Mouse (Mus musculus) layer of hippocampus, adult 8-10 months (tissue): Measurements from ENCODE around the gene Mindy1. TPM values are rescaled to one million over a fixed set of nuclear protein-coding genes. Genes with fewer than 3 reads are reported as not detected.
"Not testable (repeated sequence)": the region's sequence is repeated elsewhere in the genome, so short reads cannot be mapped to it uniquely, and the experiment has no call there.

Experiments used
- DNase-seq, 2 experiments: peaks; one replicate each; pipeline ENCODE4 v3.0.0; 2022; ENCODE audit warnings: low spot score in 2 of 2
- total RNA-seq, 4 experiments: library from RNA; stranded (reverse); gene quantifications; 2 replicates each; pipeline ENCODE4 v1.2.4; 2022

The Mindy1 gene
- total RNA-seq, 4 experiments from 2014 or later, result 20.7 to 28.4 (median 23.9) TPM

DNA sequence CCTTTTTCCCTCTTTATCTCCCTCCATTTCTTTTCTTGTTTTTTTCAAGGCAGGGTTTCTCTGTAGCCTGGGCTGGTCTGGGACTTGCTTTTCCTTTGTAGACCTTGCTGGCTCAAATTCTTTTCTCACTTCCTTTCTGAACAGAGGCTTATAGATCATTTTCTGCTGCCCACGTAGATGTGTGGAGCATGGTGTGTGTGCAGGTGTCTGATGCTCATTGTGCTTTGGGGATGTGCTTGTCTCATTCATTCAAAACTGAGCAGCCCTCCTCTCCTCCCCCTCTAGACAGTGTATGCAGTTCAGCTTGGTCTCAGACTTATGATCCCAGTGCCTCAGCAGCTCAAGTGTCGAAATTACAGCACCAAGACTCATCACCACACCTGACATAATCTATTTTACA is 38.0 kb downstream of the Mindy1 start:
- DNase-seq, result no peak

DNA sequence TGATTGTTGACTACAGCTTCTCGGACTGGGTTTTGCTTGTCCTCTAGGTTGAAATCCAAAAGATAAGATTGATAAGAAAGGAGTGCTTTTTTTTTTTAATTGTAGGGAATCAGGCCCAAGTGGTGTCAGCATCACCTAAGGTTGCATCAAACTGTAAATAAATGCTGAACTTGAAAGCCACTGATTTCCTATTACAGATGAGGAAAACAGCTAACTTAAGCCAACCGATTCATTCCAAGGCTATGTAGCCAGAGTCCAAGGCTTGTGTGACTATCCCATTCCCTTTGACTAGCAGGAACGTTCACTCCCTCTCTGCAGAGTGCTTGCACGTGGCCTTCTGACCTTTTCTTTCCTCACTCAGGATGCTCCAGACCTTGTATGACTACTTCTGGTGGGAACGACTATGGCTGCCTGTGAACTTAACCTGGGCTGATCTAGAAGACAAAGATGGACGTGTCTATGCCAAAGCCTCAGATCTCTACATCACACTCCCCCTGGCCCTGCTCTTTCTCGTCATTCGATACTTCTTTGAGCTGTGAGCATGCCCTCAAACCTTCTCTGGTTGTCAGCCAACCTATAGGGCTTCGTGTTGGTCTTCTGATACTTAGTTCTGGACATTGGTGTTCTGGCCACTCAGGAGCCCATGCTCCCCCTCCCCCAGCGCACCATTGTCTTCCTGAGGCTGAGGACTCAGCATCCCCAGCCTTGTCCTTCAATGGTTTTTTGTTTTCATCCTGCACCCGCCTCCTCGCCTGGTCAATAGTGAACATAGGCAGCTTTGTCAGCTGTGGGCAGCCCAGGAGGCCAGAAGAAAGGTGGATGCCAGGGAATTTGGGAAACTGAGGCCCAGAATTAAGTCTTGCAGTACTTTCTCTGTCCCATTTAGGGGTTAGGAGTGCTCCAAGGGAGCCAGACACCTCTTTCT is 38.8 kb downstream of the Mindy1 start:
- DNase-seq, result peak; percentile 38 to 52

DNA sequence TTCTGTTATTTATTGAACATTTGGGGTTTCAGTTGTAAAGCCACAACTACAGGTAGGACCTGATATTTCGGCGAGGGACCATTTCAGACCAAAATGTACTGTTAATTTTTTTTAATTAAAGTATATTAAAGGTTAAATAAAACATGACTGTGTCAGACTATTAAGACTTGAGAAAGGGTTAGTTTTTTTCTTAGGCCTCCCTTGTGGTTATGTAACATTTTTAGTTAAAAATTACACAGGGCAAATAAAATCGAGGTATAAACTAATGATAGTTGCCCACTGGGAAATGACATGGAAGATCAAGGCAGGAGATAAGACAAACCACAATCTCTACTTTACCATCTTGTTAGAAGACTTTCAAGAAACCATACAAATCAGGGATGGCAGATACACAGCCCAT is 42.3 kb downstream of the Mindy1 start:
- DNase-seq, result no peak

DNA sequence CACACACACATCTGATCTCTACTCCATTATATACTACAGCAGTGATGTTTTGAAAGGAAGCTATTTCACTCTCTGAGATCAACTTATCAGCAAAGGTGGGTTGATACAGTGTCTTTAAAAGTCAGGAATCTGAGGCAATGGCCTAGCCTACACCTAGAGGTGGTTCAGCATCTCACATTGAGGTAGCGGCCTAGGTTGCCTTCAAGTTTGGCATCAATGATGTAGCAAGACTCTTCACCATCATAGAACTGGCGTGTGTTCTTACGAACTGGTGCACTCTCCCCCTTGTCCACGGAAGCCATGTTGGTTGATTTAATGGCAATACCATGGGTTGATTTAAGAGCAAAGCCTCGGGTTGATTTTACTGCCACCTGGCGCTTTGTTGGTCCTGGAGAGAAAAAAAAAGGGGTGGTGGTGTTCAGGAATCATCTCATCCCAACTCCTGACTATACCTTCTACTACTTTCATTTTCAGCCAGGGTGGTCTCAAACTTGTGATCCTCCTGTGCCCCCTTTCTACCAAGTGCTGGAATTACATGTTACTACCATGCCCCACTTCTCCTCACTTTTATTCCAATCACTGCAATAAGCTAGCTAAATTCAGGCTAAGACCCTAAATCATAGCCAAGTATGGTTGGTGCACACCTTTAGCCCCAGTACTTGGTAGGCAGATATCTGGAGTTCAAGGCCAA is 43.5 kb downstream of the Mindy1 start:
- DNase-seq, result no peak

DNA sequence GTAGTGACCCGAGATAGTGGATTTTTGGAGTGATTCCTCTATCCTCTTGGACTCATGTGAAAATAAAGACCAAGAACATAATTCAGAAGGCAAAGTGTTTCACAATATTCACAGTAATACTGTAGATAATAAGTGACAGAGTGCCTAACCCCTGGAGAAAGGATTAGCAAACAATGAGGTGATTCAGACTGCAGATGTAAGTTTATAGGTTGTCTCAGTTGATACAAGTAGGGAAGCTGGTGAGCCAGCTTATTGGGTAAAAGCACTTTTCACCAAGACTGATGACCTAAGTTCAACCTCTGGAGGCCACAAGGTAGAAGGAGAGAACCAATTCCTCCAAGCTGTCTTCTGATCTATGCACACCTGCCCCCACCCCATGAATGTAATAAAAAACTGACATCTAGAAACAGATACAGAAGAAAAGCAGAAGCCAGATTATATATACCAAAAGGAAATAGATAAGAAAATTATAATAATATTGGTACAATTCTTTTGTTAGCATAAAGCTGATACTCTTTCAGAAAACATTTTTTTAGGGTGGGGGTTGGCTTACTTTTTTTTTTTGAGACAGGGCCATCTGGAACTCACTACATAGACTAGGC is 47.8 kb downstream of the Mindy1 start:
- DNase-seq, result no peak

DNA sequence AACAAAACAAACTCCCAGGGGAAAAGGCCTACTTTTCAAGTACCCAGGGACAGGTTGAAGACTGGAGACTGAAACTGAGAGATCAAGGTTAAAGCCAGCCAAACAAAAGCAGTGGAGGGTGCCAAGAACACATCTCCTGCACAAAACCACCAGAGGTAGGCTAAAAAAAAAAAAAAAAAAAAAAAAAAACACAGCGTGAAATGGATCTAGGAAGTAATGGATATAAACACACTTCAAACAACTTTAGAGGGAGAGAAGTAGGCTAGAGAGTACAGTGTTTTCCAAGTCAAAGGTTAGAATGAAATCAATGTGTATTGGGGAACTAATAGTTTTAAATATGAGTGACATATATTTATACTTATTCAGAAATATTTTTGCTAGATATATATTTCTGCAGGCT is 50.4 kb downstream of the Mindy1 start:
- no peak for DNase-seq

DNA sequence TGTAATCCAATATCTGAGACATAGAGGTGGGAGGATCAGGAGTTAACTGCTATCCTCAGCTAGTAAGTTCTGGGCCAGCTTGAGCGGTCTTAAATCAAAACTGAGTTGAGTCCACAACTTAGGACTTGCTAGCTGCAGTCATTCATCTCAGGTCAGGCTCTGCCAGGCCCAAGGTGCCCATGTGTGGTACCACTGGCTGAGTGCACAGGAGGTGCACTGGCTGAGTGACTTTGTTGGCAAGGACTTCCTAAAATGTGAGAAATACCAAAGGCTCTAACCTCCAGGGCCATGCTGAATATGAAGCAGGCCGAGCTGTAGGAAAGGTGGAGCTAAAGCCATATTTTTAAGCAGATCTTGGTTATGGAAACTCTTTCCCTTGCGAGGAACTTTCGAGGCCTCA is 56.2 kb downstream of the Mindy1 start:
- DNase-seq, result no peak

DNA sequence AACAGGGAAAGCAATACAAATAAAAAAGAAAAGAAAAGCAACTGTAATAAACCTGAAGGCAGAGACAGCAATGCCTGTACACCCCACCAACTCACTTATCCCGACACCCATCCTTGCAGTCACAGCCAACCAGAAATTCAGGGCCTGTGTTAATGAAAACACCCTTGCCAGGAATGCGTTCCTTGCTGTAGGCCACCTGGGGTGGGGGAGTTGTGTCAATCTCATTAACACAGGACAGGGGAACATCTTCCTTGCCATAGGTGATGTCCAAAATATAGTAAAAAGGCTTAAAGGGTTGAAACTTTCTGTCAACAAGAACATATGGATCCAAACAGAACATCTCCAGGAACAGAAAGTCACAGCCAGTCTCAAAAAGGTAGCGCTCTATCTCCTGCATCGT is 57.1 kb downstream of the Mindy1 start:
- DNase-seq, result no peak

DNA sequence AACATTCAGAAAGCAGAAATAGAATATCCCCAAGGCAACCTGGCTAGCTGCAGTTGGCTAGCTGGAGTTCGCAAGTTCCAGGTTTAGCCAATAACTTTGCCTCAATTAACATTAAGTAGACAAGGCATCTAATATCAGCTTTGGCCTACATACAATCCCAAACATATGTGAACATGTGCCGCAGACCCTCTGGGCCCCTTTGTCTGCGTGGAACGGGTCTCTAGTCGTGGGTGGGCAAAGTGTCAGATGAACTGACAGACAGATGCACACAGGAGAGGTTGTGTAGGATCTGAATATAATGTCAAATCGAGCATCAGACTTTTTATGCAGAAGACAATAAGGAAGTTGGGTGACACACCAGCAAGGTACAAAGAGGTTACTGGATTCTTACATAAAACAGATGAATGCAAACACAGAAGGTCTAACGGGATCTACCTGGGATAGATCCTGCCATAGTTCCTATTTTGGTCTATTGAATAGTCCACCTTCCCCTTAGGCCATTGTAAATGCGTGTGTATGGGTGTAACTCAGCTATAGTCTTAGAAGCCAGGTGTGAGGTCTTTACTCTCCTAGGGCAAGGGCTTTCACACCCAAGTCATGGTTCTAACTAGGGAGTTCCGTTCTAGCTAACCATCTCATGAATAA is 62.3 kb downstream of the Mindy1 start:
- DNase-seq, result not testable (repeated sequence)

Other genes starting within 250 kb of the Mindy1 start
- gene Psmd4, start 238.7 kb upstream of the Mindy1 start, total RNA-seq, result 100 to 1,000 TPM; 137 to 166 (median 159) TPM
- gene Pip5k1a, start 174.4 kb upstream of the Mindy1 start, total RNA-seq, result 10 to 100 TPM; 58.5 to 66.8 (median 64.8) TPM
- 10 to 100 TPM; 36.9 to 45.8 (median 43.4) TPM for gene Vps72, start 170.3 kb upstream of the Mindy1 start, total RNA-seq
- under 1 TPM in 2 of 4 experiments, not detected in 2; 0.55 to 0.81 TPM for gene Tmod4, start 156.9 kb upstream of the Mindy1 start, total RNA-seq
- gene Scnm1, start 147.3 kb upstream of the Mindy1 start, total RNA-seq, result 10 to 100 TPM; 51.4 to 57.8 (median 54.9) TPM
- gene Lysmd1, start 147.3 kb upstream of the Mindy1 start, total RNA-seq, result 10 to 100 TPM; 12.5 to 17.7 (median 13.4) TPM
- 10 to 100 TPM in 1 of 4 experiments, 1 to 10 TPM in 3; 1.7 to 11.1 (median 5.4) TPM for gene Tnfaip8l2, start 139.0 kb upstream of the Mindy1 start, total RNA-seq
- 10 to 100 TPM; 27.1 to 36.4 (median 30.9) TPM for gene Sema6c, start 120.9 kb upstream of the Mindy1 start, total RNA-seq
- gene Gabpb2, start 63.4 kb upstream of the Mindy1 start, total RNA-seq, result 10 to 100 TPM; 15.7 to 18.0 (median 17.5) TPM
- 10 to 100 TPM; 72.9 to 79.5 (median 77.2) TPM for gene Cdc42se1, start 52.6 kb upstream of the Mindy1 start, total RNA-seq
- 100 to 1,000 TPM; 265 to 305 (median 277) TPM for gene Mllt11, start 49.2 kb upstream of the Mindy1 start, total RNA-seq
- gene Gm128, start 39.7 kb upstream of the Mindy1 start, total RNA-seq, result under 1 TPM in 3 of 4 experiments, not detected in 1; 0.25 to 0.45 (median 0.41) TPM
- gene Bnipl, start 30.2 kb upstream of the Mindy1 start, total RNA-seq, result under 1 TPM in 3 of 4 experiments, not detected in 1; 0.43 to 0.95 (median 0.63) TPM
- 10 to 100 TPM; 19.2 to 22.4 (median 21.0) TPM for gene Prune1, start 731 bp downstream of the Mindy1 start, total RNA-seq
- gene Anxa9, start 25.8 kb downstream of the Mindy1 start, total RNA-seq, result 1 to 10 TPM in 2 of 4 experiments, under 1 TPM in 2; 0.85 to 1.4 (median 1.2) TPM
- 10 to 100 TPM; 49.1 to 65.7 (median 61.2) TPM for gene Cers2, start 33.4 kb downstream of the Mindy1 start, total RNA-seq
- gene Setdb1, start 75.9 kb downstream of the Mindy1 start, total RNA-seq, result 10 to 100 TPM; 33.8 to 45.9 (median 41.6) TPM
- not detected for gene 4930558C23Rik, start 121.5 kb downstream of the Mindy1 start, total RNA-seq
- gene Arnt, start 153.0 kb downstream of the Mindy1 start, total RNA-seq, result 10 to 100 TPM; 35.5 to 53.5 (median 44.7) TPM
- gene Ctsk, start 217.9 kb downstream of the Mindy1 start, total RNA-seq, result 1 to 10 TPM; 1.9 to 3.2 (median 2.8) TPM
- 100 to 1,000 TPM in 2 of 4 experiments, 10 to 100 TPM in 2; 61.9 to 591 (median 296) TPM for gene Ctss, start 245.4 kb downstream of the Mindy1 start, total RNA-seq